Mouse (Mus musculus) skeletal muscle tissue, adult 2 months (tissue): Measurements from ENCODE around the gene Kcnj14.

Source experiments
- DNase-seq: peaks from one replicate; pipeline ENCODE4 v3.0.0-alpha.2; 2012; ENCODE audit warnings: low read depth, low spot score

Gene Kcnj14

DNA sequence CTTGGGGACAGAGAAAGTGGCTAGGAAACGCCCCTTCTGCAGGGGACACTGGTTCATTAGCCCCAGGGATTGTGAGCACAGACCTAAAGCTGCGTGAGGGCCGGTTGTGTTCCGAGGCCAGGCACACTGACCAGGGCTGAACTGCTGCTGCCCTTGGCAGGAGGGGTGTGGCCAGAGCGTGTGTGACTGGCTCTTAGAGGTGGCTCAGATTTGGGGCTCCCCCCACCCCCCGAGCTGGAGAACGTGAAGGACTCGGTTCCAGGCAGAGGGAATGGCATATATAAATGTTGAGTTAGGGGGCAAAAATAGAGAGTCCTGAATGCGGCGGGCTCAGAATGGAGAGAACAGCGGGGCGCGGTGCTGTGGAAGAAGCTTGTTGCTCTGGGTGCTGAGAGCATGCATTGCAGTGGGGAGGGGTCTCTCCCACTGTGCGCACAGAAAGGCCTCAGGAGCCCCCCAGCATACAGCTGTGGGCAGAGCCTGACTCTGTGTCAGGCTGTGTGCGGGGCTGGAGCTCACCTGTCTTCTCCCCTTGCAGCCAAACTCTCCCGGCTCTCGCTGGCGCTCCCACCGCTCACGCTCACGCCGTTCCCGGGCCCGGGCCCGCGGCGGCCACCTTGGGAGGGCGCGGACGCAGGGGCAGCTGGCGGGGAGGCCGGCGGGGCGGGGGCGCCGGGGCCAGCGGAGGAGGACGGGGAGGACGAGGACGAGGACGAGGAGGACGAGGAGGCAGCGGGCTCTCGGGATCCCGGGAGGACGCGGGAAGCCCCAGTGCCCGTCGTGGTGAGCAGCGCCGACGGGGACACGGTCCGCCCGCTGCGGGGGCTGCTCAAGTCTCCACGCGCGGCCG is 26.7 kb downstream of the Kcnj14 start:
- DNase-seq = no peak

DNA sequence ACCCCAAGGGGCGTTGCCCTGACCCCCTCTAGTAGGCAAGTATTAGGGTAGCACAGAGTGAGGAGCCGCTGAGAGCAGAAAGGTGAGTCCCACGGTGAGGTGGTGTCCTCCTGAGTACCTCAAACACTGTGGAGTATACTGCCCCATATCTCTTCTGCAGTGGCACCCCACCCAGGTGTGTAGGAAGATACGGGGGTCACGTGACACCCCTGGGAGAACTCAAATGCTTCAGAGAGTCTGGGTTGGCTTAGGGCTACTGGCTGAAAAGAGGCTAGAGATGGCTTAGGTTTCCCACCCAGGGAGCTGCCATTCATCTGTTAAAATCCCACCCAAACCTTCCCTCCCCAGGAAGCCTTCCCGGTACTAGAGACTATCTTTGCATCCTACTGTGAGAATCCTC is 27.6 kb downstream of the Kcnj14 start:
- no peak for DNase-seq

DNA sequence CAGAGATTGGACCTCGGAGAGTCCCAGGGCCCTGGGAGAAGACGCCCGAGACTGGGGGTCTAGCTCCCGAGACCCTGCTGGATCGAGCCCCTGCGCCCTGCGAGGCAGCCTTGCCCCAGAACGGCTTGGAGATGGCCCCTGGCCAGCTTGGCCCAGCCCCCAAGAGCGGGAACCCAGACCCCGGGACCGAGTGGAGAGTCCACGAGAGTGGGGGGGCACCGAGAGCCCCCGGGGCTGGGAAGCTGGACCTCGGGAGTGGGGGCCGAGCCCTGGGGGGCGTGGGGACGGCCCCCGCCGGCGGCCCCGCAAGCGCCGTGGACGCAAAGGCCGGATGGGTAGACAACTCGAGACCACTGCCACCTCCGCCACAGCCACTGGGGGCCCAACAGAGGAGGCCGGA is 29.6 kb downstream of the Kcnj14 start:
- no peak for DNase-seq

DNA sequence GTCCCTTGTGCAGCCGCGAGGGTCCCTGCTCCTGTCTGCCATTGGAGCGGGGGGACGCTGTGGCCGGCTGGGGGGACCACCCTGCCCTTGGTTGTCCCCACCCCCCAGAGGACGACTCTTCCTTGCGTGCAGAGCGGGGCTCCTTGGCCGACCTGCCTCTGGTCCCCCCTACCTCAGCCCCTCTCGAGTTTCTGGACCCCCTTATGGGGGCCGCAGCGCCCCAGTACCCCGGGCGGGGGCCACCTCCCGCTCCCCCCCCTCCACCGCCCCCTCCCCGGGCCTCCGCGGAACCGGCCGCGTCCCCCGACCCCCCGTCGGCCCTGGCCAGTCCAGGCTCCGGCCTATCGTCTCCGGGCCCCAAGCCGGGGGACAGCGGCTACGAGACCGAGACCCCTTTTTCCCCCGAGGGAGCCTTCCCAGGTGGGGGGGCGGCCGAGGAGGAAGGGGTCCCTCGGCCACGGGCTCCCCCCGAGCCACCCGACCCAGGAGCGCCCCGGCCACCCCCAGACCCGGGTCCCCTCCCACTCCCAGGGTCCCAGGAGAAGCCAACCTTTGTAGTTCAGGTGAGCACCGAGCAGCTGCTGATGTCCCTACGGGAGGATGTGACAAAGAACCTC is 30.5 kb downstream of the Kcnj14 start:
- no peak for DNase-seq

DNA sequence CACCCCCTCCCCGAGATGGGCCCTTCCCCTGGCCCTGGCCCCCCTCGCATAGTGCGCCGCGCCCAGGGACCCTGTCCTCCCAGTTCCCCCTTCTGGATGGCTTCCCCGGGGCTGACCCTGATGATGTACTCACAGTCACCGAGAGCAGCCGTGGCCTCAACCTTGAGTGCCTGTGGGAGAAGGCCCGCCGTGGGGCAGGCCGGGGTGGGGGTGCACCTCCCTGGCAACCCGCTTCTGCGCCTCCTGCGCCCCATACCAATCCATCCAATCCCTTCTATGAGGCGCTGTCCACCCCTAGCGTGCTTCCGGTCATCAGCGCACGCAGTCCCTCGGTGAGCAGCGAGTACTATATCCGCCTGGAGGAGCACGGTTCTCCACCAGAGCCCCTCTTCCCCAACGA is 31.3 kb downstream of the Kcnj14 start:
- DNase-seq = no peak

DNA sequence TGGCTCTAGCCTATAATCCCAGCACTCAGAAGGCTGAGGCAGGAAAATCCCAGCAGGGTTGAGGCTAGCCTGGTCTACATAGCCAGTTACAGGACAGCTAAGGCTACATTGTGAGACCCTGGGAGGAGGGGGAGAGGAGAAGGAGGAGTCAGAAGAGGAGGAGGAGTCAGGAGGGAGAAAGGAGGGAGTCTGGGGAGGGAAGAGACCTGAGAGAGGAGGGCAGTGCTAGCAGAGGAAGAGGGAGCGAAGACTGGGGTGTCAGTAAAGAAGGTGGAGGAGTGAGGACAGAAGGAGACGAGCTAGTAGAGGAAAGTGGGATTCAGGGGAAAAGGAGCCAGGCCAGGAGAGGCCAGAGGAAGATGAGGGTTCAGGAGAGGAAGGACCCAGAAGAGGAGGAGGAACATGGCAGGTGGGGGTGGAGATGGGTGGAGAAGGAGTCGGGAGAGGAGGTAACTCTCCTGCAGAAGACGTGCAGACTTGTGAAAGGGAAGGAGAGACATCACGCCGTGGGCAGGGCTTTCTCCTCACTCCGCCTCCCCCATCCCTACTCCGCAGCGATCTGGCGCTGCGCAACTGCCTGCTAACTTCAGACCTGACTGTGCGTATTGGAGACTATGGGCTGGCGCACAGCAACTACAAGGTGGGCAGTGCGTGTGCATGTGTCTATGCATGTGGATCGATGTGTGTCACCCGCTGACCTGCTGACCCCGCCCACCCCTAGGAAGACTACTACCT is 32.7 kb downstream of the Kcnj14 start:
- no peak for DNase-seq

DNA sequence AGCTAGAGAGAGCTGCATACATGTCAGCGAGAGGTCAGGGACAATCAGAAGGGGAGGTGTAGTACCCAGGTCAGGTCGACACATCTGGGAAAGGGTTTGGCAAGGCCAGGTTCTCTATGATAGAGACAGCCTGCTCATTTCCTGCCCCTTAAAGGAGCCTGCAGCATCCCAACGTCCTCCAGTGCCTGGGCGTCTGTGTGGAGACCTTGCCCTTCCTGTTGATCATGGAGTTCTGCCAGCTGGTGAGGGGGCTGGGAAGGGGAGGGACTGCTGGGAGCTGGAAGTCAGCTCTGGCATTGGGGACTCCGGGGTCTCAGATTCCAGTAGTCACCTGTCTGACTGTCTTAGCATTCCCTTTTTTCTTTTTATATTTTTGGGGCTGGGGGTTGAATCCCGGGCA is 33.9 kb downstream of the Kcnj14 start:
- no peak for DNase-seq

DNA sequence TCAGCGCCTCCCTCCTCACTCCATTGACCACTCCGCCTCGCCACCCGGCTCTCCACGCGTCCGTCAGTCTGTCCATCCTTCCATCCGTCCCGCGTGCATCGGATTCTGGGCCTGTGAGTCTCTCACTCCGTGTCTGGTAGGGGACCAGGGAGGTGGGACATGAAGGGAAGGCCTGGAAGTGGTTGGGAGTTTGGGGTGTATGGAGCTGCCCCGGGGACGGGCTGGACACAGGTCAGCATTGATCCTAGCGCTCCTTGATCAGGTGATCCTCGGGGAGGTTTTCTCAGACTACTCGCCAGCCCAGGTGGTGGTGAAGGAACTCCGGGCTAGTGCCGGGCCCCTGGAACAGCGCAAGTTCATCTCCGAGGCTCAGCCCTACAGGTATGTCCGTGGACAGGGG is 36.9 kb downstream of the Kcnj14 start:
- DNase-seq = no peak

DNA sequence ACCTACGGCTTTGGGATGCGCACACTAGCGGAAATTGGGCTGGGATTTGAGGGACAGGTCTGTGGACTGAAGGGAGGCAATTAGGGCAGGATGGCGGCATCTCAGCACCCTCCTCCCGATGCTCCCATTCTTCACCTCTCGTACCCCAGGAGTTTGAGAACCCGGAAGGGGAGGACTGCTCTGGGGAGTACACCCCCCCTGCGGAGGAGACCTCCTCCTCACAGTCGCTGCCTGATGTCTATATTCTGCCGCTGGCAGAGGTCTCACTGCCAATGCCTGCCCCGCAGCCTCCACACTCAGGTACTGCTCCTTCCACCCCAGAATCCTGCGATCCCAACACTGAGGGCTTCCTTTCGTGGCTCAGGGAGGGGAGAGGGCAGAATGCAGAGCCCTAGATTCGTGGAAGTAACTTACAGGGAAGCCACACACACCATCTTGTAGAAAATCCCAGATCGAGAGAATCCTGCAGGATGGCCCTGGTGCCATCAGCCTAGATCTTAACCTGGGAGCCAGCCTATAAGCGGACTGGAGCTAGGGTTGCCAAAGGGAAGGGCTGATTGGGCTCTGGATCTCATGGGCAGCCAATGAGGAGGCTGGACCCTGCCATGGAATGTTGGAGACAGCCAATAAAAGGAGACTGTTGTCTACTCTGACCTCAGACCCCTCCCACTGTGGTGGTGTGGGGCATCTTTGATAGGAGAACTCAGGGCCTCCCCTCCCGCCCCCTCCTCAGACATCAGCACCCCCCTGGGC is 37.7 kb downstream of the Kcnj14 start:
- DNase-seq = no peak

DNA sequence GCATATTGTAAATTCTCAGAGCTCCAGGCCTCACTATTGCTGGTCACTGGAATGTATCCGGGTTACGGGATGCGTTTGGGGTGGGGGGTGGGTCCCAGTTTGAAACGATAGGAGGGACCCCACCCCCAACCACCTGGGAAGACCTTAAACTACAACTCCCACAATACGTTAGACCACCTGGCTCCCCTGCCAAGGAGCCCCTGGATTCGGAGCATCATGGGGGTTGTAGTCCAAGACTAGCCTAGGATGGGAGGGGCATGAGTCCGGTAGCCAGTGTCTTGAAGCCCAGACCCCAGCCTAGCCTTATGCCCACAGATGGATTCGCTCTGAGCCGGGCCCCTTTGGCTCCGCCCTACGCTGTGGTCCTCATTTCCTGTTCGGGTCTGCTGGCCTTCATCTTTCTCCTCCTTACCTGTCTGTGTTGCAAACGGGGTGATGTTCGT is 38.4 kb downstream of the Kcnj14 start:
- DNase-seq = no peak

DNA sequence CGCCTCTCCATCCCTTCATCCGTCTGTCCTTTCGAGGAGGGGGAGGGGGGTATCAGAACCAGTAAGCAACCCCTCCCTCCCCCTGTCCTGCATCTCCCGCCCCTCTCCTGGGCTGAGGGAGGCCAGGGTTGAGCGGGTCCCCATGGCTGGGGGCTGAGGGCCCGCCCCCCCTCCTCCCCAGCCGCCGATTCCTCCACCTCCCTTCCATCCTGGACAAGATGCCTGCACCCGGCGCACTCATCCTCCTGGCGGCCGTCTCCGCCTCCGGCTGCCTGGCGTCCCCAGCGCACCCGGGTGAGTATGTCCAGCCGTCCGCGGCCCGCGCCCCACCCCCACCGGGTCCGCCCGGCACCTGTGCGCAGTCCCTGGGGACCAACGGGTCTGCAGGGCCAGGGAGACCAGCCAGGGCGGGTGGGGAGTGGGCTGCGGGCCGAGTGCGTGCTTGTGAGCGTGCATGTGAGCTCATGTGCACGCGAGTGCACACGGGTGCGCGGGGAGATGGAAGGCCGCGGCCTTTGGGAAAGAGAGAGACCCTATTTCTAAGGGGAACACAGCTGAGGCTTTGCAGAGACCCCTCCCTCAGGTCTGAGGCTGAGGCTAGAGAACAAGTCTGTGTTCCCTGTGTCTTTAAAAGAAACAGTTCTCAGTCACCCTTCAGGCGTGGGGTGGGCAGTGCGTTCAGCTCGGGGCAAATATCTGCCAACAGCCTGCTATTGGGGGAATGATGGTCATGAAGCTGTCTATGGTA is 39.0 kb downstream of the Kcnj14 start:
- DNase-seq = no peak

DNA sequence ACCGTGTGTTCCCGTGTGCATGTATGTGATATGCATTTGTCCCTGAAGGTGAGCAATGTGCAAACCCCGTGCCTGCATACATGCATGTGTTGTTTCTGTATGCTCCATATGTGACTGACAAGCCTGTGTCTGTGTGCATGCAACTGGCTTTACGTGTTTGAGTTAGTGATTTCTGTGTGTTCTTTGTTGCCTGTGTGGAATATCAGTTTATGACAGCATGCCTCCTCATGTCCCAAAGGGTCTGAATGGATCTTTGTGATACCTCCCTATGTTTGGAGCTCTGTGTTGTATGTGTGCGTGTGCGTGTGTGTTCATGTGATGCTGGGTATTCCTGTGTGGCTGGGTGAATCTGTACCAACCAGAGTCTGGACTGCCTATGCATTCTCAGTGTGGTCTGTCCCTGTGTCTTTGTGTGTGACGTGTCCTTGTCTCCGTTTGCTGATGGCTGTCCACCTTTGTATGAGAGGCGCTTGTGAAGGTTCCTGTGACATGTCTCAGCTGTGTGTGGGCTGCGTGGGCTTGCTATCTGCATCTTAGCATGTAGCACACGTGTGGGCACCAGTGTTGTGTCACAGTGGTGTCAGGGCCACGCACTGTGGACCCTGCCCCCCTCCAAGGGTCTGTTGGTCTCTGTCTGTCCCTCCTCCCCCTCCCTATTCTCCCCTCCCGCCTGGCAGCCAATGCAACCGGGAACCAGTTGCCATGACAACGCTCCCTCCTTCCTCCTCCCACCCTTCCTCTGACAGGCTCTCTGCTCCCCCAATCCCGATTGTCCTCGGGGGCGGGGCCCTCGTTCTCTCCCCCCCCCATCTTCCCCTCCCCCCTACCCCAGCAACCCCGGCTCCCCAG is 39.8 kb downstream of the Kcnj14 start, which contains the start of gene Sult2b1:
Gene Sult2b1 (minus strand): TSS at position 146 of the 849 bp plus-strand sequence.
- no peak for DNase-seq

DNA sequence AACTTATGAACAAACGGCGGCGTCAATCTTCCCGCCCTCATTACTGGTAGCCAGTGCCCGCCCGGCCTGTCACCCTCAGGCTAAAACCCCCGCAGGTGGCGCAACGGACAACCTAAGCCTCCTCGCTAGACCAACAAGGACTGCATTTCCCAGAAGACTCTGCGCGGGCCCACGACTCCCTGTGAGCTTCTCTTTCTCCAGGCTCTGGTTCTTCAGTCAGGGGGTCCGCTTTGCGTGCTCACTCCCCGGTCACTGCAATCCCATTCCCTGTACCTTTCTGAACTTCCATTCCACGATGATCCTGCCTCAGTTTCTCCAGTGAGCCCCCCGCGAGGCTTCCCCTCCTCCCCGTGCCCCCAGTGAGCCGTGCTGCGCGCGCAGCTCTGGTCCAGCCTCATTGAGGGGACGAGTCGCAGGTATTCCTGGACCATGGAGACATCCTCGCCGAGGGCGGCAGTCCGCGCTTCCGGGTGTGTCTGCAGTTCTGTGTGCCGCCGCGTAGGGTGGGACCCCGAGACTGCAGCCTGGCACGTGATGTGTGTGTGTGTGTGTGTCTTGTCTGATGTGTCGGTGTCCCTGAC is 41.0 kb downstream of the Kcnj14 start, which contains the start of gene Lmtk3:
Gene Lmtk3 (plus strand): TSS at position 228 of the 581 bp plus-strand sequence.
- DNase-seq = no peak

DNA sequence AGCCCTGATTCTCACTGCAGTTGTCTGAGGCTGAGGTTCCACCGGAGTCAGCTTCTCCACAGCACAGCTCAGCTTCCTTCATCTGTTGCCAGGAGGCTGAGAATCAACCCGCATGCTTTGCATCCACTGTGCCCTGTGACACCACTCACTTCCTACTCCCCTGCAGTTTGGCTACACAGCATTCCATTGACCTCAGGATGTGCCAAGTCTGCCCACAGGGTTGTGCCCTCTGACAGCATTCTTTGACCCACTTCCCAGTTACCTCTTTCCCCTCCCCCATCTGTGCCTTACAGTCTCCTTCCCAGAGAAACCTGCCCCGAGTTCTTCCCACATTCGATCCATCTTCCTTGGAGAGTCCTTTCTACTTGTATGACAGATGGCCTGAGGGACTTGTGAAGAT is 42.3 kb downstream of the Kcnj14 start:
- DNase-seq = no peak

DNA sequence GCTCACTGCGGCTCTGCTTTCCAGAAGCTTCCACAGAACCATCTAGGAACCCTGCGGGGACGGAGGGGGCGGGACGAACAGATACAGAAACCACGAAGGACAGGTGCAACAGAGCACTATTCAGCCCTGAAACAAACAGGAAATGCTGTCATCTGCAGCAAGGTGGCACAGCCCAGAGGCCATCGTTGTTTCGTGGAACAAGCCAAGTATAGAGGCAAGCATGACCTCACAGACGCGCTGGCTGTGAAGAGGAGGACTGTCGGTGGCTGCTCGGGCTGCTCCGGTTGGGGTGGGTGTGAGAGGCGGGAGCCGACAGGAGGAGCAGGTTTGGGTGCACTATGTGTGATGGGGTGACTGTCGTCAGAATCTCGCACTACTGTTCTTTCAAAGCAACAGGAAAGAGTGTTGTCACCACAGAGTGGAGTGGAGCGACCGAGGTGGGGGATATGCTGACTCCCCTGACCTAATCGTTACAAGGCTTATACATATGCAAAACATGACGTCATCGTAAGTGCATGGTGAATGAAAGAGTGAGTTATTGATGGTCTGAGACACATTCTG is 45.4 kb downstream of the Kcnj14 start:
- DNase-seq = no peak

DNA sequence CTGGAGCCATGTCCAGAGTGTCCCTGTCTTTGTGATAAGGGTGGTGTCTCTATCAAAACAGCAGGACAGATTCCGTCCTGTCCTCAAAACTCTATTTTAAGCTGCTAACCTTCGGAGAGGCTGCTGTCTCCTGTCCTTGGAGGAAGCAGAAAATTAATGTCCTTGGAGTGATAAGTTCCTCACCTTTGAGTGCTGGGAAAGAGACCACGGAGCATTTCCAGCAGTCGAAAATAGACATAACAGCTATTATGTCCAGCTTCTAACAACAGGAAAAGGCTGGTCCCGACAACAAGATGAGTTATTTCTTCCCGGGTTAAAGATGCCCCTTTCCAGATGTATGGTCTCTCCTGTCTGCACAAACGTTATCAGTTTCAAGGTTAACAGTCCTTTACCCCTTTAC is 49.3 kb downstream of the Kcnj14 start:
- DNase-seq = no peak

DNA sequence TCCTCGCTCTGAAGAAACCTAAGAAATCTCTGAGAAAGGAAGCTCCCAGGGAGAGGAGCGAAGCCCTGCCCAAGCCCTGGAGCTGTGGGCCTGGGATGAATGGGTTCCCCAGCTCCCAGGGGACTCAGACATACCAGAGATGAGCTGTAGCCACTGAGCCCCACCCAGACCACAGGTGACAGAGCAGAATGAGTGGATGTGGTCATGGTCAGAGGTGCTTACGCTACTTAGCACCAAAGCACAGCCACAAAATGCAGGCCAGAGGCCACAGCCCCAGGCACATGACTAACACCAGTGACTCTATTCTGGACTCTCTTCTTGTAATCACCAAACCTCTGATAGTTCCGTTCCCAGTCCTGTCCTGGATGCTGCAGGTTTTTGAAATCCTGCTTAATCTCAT is 53.5 kb downstream of the Kcnj14 start:
- DNase-seq = no peak

DNA sequence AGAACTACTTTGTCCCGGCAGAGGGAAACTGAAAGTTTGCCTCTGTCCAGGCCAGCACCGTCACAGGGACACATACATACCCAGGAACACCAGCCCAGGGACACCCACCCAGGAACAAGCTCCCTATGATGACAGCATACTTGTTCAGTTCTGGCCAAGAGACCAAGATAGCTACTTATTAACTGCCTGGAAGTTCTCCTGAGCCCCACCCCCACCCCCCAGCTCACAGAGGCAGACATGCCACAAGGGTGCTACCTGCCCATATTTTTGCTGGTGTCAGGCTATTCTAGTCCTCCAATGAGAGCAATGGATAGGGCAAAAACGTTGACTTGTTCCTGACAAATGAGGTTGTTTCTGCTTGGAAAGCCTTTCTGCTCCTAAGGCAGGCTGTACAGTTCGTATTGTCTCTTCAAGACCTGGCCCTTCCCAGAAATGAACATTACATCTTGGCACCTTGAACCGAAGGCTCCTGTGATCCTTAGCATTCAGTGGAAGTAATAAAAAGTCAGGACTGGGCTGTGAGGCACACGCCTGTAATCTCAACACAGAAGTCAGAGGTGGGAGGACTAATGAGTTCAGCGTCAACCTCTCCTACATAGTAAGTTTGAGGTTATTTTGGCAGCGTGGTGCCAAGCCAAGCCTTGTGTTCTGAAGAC is 54.0 kb downstream of the Kcnj14 start:
- no peak for DNase-seq

DNA sequence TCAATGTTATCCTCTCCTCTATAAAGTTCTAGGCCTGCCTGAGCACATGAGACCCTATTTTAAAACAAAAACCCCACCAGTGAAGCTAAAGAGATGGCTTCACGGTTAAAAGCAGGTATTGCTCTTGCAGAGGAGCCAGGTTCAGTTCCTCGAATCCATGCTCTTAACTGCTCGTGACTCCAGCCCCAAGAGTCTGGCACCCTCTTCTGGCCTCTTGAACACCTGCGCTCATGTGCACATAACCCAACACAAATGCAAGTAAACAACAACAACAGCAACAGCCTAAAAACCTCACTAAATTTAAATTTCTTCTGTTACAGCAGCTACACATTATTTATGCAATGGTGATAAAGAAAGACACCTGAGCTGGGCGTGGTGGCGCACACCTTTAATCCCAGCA is 57.1 kb downstream of the Kcnj14 start:
- no peak for DNase-seq
